Mouse (Mus musculus): ENCODE measurements around the gene Tdrd3.

The Tdrd3 gene

DNA sequence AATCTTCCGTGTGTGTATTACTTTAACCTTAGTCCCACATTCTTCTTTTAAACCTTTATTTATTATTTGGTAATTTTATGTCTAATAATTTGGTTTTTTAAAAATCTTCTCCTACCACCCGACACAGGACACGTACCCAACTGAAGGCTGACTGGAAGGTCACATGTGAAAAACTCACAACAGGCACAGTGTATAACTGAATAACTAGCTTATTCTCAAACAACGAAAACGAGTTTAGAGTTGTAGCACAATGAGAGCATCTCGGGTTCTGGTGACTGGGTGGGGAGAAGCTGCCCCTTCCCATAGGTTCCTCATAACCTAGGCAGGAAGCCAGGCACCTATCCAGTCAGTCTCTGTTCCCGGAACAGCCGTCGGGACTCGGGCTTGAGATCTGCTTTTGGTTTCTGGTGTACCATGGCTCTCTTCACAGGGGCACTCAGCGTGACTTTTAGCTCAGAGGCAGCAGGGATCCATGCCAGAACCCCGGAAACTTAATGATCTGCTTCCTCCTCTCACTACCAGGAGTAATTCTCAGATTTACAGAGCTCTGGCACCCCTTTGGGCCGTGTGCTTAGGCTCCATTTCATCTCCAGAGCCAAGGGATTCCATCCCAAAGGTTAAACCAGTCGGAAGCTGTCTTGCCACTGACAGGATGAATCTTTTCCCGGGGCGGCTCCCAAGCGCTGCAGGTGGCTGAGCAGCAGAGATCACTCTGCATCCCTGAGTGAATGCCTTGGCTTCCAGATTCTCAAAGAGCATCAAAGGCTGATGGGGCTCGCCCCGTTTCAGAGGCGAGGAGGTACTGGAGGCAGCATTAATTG is 151.4 kb downstream of the Tdrd3 start:
- DNase-seq (ENCODE audit: low spot score), result peak; percentile 9

DNA sequence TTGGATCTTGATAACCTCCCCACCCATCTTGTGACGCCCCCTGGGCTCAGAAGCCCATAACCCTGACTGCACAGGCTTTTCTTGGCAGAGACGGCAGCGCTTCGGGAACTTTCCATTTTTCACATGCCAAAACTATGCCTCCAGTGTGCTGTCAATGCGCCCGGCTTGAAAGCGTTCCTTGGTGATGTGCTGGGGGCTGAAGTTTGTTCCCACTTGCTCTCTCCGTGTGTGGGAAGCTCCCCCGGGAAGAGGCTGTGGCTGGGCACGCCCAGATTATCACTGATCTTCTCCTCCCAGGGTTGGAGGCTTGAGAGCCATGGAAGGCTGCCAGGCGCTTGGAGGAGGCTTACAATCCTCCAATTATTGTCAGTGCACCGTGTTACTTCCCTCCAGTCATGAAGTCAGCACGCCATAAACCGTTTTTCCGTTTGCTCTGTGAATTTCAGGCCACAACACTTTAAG is 152.0 kb downstream of the Tdrd3 start:
- DNase-seq (ENCODE audit: low spot score), result peak; percentile 29

DNA sequence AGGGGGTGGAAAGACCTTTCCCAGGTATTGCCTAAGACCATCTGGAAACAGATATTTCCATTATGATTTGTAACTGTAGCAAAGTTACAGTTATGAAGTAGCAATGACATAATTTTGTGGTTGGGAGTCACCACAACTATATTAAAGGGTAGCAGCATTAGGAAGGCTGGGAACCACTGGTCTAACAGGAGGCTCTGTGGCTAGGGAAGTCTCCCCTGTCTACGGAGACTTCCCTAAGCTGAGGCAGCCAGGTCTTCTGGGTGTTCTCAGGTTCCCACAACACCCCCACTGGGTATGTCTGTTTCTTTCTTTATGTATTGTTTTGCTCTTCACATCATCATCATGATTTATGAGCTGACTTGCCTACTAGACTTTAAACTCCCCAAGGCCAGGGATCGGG is 153.0 kb downstream of the Tdrd3 start:
- DNase-seq (ENCODE audit: low spot score), result no peak

DNA sequence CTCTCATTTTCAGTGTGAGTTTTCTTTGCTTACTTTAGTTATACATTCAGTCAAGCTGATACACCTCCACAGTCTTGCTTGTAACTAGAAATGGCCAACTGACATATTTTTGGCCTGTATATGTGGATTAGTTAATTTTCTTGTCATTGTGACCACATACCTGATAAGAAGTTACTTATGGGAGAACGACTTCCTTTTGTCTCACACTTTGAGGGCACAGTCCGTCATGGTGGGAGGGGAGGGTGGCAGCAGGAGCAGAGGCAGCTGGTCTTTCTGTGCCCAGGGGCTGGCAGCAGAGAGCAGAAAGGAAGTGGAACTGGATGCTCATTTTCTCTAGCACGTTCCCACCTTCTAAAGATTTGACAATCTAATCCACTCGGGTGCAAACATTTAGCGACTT is 156.0 kb downstream of the Tdrd3 start:
- no peak for DNase-seq (ENCODE audit: low spot score)

DNA sequence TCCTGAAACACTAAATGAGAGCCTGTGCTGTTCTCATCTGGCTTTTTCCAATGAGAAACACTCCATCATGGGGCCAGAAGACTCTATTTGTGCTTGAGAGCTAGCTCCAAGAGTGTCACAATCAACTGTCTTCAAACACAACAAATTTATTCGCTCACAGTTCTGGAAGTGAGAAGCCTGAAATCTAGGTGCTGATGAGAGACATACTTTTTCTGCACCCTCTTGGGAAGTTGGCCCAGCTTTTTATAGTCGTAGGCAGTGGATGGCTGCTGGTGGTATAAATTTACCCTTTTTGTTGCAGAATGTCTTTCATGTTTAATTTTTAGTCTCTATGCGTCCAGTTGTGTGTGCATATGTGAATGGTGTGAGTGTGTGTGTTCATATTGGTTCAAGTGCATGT is 166.2 kb downstream of the Tdrd3 start:
- no peak for DNase-seq (ENCODE audit: low spot score)
